Mouse (Mus musculus): ENCODE data around the gene Hhat.
A peak's percentile ranks its signal among the peaks of the same experiment; 100 is the strongest.

Gene Hhat

DNA sequence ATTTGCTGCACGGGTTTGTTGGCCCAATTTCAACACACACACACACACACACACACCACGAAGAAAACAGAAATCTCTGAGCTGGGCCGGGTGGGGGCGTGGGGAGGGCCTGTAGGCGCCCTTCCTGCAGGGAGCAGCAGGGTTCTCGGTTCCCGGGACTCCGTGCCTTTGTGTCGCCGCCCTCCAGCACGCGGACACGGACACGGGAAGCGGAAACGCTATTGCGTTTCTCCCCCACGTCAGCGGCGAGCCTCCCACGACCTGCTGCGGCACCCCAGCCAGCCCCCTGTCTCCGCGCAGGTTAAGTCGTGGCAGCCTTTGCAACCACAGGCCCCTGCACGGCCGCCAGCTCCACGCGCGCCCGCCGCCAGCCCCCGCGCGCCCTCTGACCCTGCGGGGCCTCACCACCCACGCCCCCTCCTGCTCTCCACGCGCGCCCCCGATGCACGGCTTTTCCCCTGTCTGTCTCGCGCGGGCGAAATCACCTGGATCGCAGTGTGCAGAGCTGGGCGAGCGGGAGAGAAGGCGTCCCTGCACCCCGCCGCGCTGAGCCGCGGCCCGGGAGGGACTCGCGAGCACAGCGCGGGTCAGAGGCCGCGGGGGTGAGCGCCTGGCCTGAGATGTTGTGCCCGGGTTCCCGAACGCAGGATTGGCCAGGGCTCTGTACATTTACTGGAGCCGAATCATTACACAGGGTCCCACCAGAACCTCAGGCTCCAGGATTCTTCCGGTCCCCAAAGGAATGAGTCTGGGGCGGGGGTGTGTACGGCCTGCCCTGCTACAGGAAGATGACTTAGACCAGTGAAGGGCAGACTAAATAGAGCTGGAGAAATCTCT, at the start of gene Hhat:
Gene Hhat, minus strand, starts transcription at position 729 of the 837 bp plus-strand sequence.
- DNase-seq (ENCODE audit: low spot score) = peak; percentile 56

DNA sequence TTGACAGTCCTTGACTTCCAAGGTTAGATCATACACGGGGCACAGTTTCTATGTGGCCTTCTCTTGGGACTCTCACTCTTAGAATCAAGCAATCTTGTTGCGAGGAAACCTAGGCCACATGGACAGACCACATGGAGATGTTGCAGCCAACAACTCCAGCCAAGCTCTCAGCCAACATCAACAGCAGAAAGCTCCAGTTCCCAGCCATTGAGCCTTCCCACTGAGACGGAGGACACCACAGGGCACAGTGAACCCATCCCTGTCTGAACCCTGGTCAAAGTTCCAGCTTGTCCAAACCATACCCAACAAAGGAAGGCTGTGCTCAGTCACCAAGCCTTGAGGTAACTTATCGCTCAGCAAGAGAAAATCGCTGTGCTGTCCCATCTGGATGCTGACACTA, 47.3 kb upstream of the Hhat start:
- no peak for DNase-seq (ENCODE audit: low spot score)

DNA sequence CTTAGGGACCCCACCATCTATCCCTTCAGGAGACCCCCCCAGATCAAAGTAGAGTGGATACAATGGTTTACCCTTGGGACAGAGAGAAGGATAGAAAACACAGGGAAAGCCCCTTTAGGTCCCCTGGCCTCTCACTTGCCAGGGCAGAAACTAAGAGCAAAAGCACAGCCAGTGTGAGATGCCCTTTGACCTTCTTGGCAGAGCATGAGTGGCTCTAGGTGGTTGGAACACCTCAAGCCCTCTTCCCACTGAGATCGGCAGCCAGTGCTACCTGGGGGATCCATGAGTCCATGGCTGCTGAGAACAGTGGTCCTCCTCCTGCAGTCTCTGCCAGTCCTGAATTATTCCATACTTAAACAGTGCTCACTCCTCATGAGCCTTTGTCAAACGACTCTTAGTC, 44.8 kb upstream of the Hhat start:
- DNase-seq (ENCODE audit: low spot score) = no peak

DNA sequence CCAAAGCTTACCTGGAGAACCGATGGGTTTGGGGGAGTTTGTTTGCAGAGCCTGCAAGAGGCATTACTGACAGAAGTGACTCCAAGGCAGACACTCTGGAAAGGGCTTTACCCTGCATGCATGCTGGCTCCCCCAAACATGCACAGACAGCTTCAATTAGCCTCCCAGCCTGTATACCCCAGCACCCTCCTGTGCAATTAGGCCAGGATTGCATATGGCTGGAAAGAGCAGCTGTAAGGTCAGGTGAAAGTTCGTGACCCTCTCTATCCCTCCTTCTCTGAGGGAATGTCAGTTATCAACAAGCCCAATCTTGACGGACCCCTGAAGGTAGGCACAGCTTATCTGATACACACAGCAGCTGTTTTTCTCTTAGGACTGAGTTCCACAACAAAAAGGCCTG, 43.7 kb upstream of the Hhat start:
- DNase-seq (ENCODE audit: low spot score) = peak; percentile 66

DNA sequence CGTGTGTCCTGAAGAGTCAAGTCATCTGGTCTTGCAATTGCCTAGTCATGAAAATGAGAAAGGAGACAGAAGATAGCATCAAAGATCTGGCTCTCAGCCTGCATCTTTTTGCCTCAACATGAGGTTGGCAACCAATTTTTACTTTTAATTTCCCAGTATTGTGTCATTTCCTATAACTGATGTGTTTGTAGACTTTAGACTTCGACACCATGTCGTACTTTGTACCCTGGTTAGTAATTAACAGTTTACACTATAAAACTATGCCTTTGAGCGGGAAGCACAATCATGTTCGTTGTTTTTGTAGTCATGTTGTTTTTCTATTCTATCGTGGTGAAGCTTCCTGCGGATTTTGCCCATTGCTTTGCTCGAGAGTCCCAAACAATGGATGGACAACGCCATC, 41.7 kb upstream of the Hhat start:
- DNase-seq (ENCODE audit: low spot score) = no peak

DNA sequence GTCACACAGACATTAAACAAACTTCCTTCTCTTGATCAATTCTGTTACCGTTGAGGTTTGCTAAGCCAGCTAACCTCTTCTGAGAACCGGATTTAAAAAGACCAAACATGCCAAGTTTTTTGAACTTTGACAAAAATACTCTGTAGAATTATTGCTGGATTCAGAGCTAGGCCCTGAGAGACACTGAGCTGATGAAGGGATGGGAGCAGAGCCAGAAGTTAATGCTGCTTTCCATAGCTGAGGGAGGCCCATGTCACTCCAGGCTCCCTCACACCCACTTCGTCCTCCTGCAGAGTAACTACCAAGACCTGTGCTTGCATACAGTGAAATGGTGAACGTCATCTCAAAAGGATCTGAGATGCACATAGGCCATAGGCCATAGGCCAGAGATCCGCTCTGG, 41.3 kb upstream of the Hhat start:
- DNase-seq (ENCODE audit: low spot score) = no peak

DNA sequence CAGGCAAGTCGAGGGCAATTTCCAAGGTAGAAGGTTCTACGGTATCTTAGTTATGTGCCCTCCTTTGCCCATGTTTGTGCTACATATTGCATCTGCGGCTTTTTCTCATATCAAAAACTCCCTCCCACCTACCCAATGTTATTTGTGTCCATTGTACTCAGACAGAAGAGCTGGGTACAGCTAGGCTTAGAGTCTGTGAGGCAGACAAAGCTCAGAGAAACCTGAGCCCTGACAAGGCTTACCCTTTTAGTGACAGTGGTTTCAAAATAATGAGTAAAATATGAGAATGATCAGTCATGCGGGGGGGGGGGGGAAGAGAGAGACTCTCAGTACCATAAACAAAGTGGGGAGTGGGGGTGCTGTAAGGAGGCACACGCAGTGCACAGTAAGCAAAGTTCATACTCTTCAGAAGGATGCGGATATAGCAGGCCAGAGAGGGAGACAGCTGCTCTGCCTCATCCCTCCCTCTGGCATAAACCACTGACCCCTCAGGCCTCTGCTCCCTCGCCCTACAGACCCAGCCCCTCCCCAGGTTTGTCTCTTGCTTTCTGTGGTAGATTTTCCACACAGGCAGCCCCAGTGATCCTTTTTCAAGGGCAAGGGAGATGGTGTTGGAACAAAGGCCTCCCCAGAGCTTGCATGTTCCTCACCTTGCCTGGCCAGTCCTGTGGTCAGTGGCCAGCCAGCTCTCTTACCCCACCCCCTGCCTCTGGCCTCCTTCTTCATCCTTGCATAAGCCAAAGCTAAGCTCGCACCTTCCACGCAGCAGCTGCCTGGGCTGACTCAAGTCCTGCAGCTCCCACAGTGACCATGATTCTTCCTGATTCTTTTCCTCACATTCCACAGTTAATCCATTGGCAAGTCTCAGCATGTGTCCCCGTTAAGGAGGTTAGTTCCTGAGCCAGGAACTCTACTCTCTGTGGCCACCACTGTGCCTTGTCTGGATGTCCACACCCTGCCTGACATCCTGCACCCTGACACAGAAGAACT, 35.4 kb upstream of the Hhat start:
- no peak for DNase-seq (ENCODE audit: low spot score)

DNA sequence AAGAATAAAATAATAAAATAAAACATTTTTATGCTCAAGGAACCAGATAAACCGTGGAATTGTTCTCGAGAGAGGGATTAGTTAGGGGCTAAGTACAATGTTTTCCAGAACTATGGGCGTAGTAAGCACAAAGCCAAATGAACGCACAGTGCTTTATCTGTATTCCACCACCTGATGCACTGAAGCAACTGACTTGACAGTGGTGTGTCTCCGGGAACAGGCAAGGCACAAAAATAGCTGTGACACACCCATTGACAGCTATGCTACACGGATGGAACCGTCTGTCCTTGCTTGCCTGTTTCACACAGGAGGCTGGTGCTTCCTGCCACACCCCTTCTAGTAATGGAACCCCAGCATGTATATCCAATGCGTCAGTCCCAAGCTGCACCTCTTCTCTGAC, 29.3 kb upstream of the Hhat start:
- DNase-seq (ENCODE audit: low spot score) = no peak

DNA sequence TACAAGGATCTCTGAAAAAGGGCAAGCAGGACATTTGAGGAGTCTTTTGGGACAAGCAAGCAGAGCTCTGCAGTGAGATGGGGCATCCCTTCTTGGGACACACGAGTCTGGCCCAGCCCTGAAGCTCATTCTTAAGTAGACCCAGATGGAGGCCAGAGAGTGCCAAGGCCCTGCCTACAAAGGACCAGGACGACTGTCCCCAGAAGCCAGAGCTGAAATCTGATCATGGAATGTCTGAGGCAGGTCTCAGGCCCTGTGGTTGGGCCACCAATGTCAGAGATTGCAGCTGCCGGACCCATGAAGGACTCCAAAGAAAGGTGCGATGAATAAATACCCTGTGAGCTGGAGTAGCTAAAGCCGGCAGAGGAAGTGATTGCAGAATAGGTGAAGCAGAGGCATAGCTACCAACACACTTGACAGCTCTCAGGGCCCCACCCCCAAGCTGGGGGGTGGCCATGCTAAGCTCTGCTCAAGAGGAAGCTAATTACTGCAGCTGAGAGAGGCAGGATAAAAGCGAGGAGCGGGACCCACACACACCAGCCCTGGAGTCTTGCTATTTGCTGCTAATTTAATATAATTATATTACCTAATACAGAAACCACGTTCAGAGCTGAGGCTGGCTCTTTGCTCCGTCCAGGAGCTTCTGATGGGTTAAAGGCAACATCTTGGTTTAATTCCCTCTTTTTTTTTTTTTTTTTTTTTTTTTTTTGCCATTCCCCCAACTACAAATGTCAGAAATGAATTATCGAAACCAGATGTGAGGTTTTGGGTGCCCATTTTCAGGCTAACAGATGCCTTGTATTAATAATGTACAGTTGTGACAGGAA, 28.4 kb upstream of the Hhat start:
- DNase-seq (ENCODE audit: low spot score) = peak; percentile 67

DNA sequence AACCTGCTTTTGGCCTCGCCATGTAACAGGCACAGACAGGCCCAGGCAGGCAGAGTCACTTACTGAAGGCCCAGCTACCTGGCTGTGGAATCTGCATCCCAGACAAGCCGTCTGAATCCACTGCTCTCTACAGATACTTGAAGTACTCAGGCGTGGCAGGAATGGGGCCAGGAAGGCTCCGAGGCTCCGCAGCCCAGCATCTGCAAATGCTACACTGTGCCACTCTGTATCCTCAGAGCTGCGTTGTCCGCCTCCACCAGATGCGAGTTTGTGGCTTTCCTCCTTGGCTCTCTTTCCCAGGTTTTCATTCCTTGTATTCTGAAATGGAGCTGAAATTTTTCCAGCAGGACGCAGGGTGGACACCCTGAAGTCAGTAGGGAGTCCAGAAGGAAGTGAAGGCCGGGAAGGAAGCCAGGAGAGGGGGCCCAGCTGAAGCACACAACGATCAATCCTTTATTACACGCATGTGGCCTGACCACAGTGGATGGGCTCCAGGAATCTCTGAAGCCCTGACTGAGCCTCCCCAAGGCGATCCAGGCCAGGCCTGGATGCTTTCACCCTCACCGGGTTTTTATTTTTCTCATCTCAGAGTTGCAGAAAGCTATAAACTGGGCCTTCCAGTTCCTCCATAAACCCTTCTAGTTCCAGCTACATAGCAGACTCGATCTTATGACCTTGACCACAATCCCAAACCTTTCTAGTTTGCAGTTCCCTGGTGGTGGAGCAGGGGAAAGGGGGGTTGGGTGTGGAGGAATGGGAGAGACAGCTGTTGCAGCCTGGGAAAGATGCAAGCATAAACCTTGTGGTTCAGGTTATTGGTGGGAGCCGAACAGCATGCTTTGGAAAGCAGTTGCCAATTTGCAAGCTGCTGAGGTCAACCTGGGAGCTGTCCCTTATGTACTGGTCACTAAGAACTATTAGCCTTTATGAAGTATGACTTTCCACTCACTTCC, 27.5 kb upstream of the Hhat start:
- DNase-seq (ENCODE audit: low spot score) = no peak

DNA sequence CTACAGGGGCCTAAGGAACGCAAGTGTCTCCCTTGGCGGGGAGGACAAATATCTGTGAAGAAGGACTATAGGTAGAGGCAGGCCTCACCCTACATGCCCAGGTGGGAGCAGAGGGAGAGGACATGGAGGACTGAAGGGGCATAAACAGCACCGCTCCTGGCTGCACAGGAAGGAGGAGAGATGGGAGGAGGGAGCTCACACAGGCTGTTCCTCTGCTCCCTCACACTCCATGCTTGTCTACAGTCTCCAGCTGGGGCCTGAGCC, 25.9 kb upstream of the Hhat start:
- no peak for DNase-seq (ENCODE audit: low spot score)

DNA sequence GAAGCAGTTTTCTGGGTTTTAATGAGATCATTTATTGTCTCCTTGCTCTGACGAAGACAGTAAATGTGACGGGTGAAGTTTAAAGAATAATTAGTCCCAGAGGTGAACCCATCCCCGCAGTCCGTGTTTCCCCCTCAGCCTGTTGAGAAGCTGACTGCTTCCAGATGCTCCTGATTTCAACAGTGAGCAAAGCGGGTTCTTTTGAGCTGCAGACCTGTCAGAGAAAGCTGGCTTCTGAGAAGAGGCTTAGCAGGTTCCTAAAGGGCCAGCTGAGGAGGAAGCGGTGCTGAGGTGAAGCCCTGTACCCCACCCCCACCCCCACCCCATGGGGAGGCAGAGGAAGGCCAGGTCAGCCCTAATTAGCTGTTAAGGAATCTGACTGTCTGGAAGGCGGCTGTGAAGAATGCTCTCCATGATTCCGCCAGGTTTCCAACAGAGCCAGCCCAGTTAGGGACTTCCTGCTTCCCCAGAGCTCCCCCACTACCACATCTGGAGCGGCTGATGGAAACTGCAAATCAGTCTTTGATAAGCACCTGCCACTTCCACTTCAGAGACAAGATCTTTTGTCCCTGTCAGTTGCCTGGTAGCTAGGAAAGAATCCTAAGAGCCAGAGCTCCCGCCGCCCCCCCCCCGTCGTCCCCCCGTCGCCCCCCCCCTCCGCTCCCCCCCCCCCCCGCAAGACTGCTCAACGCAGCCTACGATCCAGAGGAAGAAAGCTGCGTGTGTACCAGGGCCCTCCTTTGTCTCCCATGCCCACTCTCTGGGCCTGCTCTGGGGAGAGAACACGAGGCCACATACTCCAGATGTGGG, 25.4 kb upstream of the Hhat start:
- peak; percentile 78 for DNase-seq (ENCODE audit: low spot score)

DNA sequence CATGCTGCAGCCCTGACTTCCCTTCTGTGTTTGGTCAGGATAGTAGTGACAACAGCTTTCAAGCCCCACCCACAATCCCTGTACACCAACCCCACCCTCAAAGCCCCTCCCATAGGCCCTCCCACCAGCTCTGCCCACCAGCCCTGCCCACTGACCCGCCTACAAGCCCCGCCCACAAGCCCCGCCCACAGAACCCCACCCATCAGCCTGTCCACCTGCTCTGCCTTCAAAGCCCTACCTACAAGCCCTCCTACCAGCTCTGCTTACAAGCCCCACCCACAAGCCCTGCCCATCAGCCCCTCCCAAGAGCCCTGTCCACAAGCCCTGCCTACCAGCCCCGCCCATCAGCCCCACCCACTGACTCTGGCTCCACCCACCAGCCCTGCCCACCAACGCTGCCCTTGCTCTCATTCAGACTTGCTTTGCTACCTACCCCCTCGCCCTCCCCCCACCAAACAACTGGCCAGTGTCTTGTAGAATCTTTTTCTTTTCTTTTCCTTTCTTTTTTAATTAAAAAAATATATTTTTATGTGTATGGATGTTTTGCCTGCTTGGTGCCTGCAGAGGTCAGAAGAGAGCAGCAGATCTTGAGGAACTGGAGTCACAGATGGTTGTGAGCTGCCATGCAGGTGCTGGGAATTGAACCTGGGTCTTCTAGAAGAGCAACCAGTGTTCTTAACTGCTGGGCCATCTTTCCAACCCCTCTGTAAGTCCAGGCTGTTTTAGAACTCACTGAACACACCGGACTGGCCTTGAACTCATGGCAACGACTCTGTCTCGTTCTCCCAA, 24.1 kb upstream of the Hhat start:
- no peak for DNase-seq (ENCODE audit: low spot score)

DNA sequence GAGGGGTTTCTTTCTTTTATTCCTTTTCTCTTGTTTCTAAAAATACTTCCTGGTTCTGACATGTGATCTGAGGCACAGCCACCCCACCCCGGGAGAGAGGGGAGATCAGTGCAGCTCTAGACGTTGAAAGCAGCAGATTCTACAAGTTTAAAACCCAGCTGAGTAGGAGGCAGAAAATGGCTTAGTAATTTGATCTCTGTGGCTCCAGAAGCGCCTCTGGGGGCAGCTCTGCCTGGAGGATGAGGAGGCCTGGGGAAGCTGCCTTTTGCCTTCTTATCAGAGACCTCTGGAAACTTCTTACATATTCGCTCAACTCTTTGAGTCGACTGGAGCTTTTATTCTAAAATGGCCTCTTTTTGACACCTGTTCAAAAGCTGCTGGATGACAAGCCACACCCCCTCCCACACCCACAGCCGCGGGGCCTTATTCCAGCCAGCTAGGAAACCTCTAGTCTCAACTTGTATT, 20.9 kb upstream of the Hhat start:
- DNase-seq (ENCODE audit: low spot score) = peak; percentile 69

DNA sequence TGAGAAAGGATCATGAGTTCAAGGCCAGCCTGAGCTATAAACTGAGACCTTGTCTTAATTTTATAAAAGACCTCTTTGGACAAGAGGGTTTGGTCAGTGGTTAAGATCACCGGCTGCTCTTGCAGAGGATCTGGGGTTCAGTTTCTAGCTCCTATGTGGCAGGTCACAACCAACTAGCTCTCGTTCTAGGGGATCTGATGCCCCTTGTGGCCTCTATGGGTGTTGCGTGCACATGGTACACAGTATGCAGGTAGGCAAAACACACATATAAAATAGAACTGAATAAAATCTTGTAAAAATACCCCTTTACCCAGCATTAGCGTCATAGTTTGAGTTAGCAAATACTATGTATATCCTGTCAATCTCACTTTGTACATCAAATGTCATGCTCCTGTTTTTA, 19.4 kb upstream of the Hhat start:
- peak; percentile 65 for DNase-seq (ENCODE audit: low spot score)

DNA sequence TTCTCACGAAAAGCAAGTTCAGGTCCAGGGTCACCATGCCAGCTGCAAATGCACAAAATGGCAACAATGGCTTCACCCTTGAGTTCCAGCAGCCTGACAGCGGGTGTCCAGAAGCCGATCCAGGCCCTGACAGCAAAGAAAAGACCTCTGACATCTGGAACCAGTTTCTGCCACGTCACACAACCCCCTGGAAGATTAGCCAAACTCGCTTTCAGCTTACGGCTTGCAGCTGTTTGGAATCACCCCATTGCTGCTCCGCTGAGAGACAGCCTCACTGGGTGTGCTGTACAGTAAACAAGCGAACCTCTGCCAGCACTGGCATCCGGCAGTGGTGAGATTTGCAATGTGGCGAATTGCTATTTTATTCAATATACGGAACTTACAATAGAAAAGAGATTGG, 18.8 kb upstream of the Hhat start:
- DNase-seq (ENCODE audit: low spot score) = peak; percentile 68

DNA sequence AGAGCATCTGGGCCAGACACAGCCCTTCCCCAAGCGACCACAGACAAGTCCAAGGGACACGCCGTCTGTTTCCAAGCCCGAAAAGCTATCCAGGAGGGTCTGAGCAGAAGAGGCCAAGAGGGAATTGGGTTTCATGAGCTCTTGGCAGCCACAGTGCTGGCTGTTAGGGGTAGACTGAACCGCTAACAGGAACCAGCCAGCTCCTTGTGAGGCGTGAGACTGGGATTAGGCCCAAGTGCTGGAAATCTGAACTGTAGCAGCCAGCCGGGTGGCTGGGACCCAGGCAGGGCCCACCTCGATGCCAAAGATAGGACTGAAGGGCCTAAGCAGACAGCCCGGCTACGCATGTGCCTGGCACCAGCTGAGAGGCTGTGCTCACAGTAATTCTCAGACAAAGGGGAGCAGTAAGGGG, 18.1 kb upstream of the Hhat start:
- no peak for DNase-seq (ENCODE audit: low spot score)

DNA sequence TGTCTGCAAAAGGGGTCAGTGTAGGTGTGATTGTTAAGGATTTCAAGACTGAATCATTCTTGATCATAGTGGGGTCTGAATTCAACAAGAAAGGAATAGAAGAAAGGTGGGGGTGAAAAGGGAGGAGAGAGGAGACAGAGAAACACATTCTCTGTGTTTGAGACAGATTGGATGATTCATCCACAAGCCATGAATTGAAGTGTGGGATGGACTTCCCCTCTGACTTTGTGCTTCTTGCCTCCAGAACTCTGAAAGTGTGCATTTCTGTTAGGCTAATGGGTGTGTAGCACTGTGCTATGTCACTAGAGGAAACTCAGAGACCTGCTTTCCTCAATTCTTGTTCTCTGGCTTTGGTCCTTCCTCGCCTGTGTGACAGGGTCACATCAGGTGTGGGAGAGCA, 15.2 kb upstream of the Hhat start:
- no peak for DNase-seq (ENCODE audit: low spot score)
